Mouse (Mus musculus): Measurements from ENCODE around the gene Arhgef9.

- no peak for TF ChIP-seq EP300 (IDR thresholded peaks at IDR 0.05; ENCODE audit: low read depth)
- no peak for TF ChIP-seq CTCF (IDR thresholded peaks at IDR 0.05; ENCODE audit: low read depth)
Measured at GRCm38 (mm10) chrX:95166317-95166716, 30.3 kb downstream of the Arhgef9 start.
